Mouse (Mus musculus) cerebellum, adult 11-12 months (tissue): ENCODE data around the gene Bend3.

ENCODE experiments used
- DNase-seq: peaks from one replicate; pipeline ENCODE4 v3.0.0; 2022

The Bend3 gene

DNA sequence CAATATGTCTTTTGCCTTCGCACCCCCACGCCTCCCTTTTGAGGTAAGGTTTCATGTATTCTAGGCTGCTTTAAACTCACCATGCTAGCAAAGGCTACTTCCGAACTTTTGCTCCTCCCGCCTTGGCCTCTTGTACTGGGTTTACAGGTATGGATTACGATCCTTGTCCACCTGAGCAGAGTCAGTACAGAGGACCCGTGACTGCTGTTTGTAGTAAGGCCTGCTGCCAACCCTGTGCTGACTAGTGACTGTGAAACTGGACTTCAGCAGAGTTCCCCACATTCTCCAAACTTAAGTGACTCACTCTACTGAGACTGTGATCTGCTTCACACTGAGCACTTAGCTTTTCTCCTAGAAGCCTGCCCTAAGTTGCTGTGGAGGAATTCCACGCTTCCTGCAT lies 59.0 kb downstream of the Bend3 start:
- no peak for DNase-seq

- DNase-seq, result no peak
These were observed 60.2 kb downstream of the Bend3 start for GRCm38 (mm10) chr10:43538831-43539230.

GRCm38 (mm10) chr10:43539746-43540310 lies 61.2 kb downstream of the Bend3 start:
- peak; percentile 16 for DNase-seq

DNA sequence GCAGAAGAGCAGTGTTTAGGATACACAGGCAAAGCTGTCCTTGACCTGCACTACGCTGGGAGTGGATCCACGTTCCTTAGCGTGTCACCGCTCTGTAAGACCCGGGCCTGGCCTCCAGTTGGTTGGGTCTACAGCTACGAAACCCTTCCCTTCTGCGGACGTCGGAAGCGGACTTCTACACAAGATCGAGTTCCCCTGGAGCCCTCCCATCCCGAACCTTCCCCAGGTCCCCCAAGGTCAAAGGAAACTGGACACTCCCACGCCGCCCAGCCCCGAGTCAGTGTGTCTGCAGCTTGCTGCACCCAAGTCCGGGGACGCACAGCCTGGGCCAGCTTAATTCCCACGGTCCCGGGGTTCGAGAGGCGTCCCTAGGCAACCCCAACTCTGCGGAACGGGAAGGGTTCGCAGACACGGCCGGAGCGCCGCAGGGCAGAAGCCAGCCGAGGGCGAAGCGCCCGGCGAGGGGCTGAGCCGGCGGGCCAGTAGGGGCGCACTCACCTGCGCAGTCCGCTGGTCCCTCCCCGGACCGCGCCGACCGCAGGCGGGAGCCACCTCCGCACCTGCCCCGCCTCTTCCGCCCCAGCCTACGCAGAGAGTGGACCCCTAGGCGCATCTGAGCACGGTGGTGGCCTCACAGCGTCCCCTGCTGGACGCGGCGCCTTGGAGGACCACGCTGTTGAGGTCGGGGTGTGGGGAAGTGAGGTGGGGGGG lies 62.0 kb downstream of the Bend3 start, which contains the start of gene 1700021F05Rik:
TSS of gene 1700021F05Rik (minus strand) at position 553 of the 711 bp plus-strand sequence.
- peak; percentile 96 for DNase-seq

- DNase-seq, result no peak
These were observed 62.5 kb downstream of the Bend3 start for GRCm38 (mm10) chr10:43541153-43541544.

GRCm38 (mm10) chr10:43549411-43549810 lies 70.8 kb downstream of the Bend3 start:
- DNase-seq, result no peak

DNA sequence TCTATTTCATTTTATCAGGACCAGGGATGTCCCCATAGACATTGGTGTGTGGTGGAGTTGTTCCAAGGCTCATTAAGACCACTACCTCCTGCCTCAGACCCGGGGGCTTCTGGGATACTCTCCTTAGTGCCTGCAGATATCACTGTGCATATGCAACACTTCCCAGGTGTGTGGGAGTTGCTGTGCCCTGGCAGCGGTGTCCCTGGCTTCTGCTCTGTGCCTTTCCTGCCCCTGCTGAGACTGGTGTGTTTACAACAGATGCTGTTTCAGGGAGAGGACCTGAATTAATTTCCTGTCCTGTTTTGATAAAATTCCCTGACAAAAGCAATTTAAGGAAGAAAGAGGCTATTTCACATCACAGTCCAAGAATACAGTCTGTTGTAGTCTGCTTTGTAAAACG lies 72.3 kb downstream of the Bend3 start:
- DNase-seq, result no peak

- DNase-seq, result no peak
These were observed 72.8 kb downstream of the Bend3 start for GRCm38 (mm10) chr10:43551388-43551787.

DNA sequence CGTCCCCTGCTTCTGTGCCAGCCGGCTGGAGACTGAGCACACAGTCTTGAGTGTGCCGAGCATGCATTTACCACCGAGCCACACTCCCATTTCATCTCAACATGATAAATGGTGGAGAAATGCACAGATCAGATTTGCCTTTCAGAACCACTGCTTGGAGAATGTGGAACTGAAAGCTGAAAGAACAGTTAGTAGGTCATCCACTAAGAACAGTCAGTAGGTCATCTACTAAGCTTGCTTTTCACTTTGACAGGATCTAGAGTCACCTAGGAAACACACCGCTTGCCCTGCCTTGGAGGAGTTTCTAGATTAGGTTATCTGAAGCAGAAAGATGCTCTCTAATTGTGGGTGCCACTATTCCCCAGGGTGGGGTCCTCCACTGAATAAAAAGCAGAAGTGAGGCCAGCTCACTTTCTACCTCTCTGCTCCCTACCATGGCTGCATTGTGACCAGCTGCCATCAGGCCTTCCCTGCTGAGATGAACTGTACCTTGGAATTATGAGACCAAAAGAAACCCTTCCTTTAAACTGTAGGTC lies 79.1 kb downstream of the Bend3 start:
- no peak for DNase-seq

DNA sequence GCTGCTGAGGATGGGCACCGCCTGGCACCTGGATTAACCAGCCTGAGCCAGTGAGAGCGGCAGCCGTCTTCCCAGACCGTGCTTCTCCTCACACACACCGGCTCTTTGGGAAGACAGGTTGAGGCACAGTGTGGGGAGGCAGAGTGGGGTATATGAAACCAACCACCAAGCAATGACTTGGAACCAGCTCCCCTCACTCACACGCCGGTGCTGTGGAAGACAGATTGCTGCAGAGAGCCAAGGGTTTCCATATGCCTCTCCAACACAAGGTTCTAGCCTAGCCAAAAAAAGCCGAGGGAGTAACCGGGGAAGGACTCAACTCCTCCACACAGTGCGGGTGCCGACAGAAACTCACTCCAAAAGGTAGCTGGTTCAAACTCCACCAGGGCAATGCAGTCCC lies 80.7 kb downstream of the Bend3 start:
- no peak for DNase-seq

- DNase-seq, result no peak
These were observed 82.1 kb downstream of the Bend3 start for GRCm38 (mm10) chr10:43560765-43561164.

DNA sequence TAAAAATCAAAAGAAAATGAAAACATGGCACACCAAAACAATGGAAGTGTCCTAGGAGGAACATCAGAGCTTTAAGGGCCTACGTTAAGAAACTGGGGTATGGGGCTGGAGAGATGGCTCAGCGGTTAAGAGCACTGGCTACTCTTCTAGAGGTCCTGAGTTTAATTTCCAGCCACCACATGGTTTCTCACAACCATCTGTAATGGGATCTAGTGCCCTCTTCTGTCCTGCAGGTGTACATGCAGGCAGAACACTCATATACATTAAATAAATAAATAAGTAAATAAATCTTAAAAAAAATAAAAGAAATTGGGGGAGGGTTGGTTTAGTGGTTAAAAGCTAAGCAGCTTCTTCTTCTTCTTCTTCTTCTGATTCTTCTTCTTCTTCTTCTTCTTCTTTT lies 82.7 kb downstream of the Bend3 start:
- DNase-seq, result no peak
